Mouse (Mus musculus): Measurements from ENCODE around the gene Bmp2.

- TF ChIP-seq CTCF (IDR thresholded peaks at IDR 0.05; ENCODE audit: low read depth, low read length) (no peak), POLR2A (IDR thresholded peaks at IDR 0.05; ENCODE audit: borderline replicate concordance, low read depth, low read length) (no peak)
These were observed 1.7 kb upstream of the Bmp2 start for GRCm38 (mm10) chr2:133550238-133550682.

Measured in bone marrow macrophage, adult 2 months (primary cell).